Mouse (Mus musculus) right cerebral cortex, postnatal 36 days (tissue): ENCODE data around the gene Tfap2c.

Source experiments
- DNase-seq, 2 experiments: peaks; one replicate each; pipeline ENCODE4 v3.0.0; 2022; ENCODE audit warnings: low spot score in 2 of 2, mixed read lengths in 1 of 2

Tfap2c gene

GRCm38 (mm10) chr2:172551081-172551720 lies 1.8 kb downstream of the Tfap2c start:
- no peak for DNase-seq

GRCm38 (mm10) chr2:172551872-172552271 lies 2.5 kb downstream of the Tfap2c start:
- DNase-seq, result no peak

- DNase-seq, result no peak
Observed at GRCm38 (mm10) chr2:172552666-172553065, 3.3 kb downstream of the Tfap2c start.

GRCm38 (mm10) chr2:172554211-172554610 lies 4.8 kb downstream of the Tfap2c start:
- DNase-seq, result no peak

- DNase-seq, result no peak
Observed at GRCm38 (mm10) chr2:172558674-172559468, 9.5 kb downstream of the Tfap2c start.

- DNase-seq, result no peak
Observed at GRCm38 (mm10) chr2:172561016-172561415, 11.6 kb downstream of the Tfap2c start.

GRCm38 (mm10) chr2:172567835-172568234 lies 18.4 kb downstream of the Tfap2c start:
- no peak for DNase-seq

GRCm38 (mm10) chr2:172568466-172568865 lies 19.1 kb downstream of the Tfap2c start:
- DNase-seq, result no peak

GRCm38 (mm10) chr2:172577196-172577766 lies 27.9 kb downstream of the Tfap2c start:
- DNase-seq, result no peak

GRCm38 (mm10) chr2:172579221-172579620 lies 29.8 kb downstream of the Tfap2c start:
- DNase-seq, result peak in 1 of 2 experiments; percentile 5

- no peak for DNase-seq
Observed at GRCm38 (mm10) chr2:172580536-172581265, 31.3 kb downstream of the Tfap2c start.

GRCm38 (mm10) chr2:172583312-172583711 lies 33.9 kb downstream of the Tfap2c start:
- DNase-seq, result no peak

- DNase-seq, result no peak
Observed at GRCm38 (mm10) chr2:172585329-172585728, 35.9 kb downstream of the Tfap2c start.

- DNase-seq, result no peak
Observed at GRCm38 (mm10) chr2:172589048-172589447, 39.7 kb downstream of the Tfap2c start.

GRCm38 (mm10) chr2:172590839-172591238 lies 41.4 kb downstream of the Tfap2c start:
- DNase-seq, result no peak

GRCm38 (mm10) chr2:172594326-172594725 lies 44.9 kb downstream of the Tfap2c start:
- DNase-seq, result no peak

- DNase-seq, result no peak
Observed at GRCm38 (mm10) chr2:172597056-172597455, 47.7 kb downstream of the Tfap2c start.

- DNase-seq, result no peak
Observed at GRCm38 (mm10) chr2:172597881-172598280, 48.5 kb downstream of the Tfap2c start.

GRCm38 (mm10) chr2:172604625-172605024 lies 55.2 kb downstream of the Tfap2c start:
- no peak for DNase-seq

- no peak for DNase-seq
Observed at GRCm38 (mm10) chr2:172605642-172606041, 56.2 kb downstream of the Tfap2c start.

GRCm38 (mm10) chr2:172607710-172608109 lies 58.3 kb downstream of the Tfap2c start:
- DNase-seq, result no peak
